Mouse (Mus musculus) liver, postnatal 0 days (tissue): Measurements from ENCODE around the gene Ankdd1a. TPM values are rescaled to one million over a fixed set of nuclear protein-coding genes. Genes with fewer than 3 reads are reported as not detected.
A peak's percentile ranks its signal among the peaks of the same experiment; 100 is the strongest.

Experiments used
- ATAC-seq: fragments of 200-750 bp; cut with Nextera tagmentation; 2 replicates; pipeline ENCODE4 v1.8.0; 2017; ENCODE audit warnings: mild to moderate bottlenecking, moderate library complexity
- DNase-seq: peaks from one replicate; pipeline ENCODE4 v3.0.0-alpha.2; 2016
- H3K27ac ChIP-seq: fragments of 300-500 bp; sonication (generic); 2 replicates; pipeline ENCODE4 v1.5.1; 2014; ENCODE audit warnings: antibody characterized with exemption, moderate library complexity, mild to moderate bottlenecking, low read depth
- H3K27me3 ChIP-seq: fragments of 300-500 bp; sonication (generic); 2 replicates; pipeline ENCODE4 v1.6.1; 2014; ENCODE audit warnings: low read length, control low read depth, mixed read lengths; ENCODE audit not compliant: insufficient read depth
- H3K36me3 ChIP-seq: fragments of 300-500 bp; sonication (generic); replicated peaks from 2 replicates; pipeline ENCODE4 v1.6.1; 2014; ENCODE audit warnings: mild to moderate bottlenecking, control low read depth, low read length, moderate library complexity, mixed read lengths; ENCODE audit not compliant: insufficient read depth
- H3K4me1 ChIP-seq: fragments of 300-500 bp; sonication (generic); 2 replicates; pipeline ENCODE4 v1.6.1; 2014; ENCODE audit warnings: antibody characterized with exemption, mild to moderate bottlenecking, control low read depth; ENCODE audit not compliant: insufficient read depth
- H3K4me2 ChIP-seq: fragments of 300-500 bp; sonication (generic); 2 replicates; pipeline ENCODE4 v1.6.1; 2014; ENCODE audit warnings: low read depth, mild to moderate bottlenecking, low read length, moderate library complexity, mixed read lengths
- H3K4me3 ChIP-seq: fragments of 300-500 bp; sonication (generic); 2 replicates; pipeline ENCODE4 v1.5.1; 2014; ENCODE audit warnings: low read depth, low read length
- H3K9ac ChIP-seq: fragments of 300-500 bp; sonication (generic); replicated peaks from 2 replicates; pipeline ENCODE4 v1.6.1; 2014; ENCODE audit warnings: mild to moderate bottlenecking, moderate library complexity
- H3K9me3 ChIP-seq: fragments of 300-500 bp; sonication (generic); 2 replicates; pipeline ENCODE4 v1.6.1; 2016; ENCODE audit warnings: mild to moderate bottlenecking, control low read depth, low read length, mixed read lengths
- CTCF ChIP-seq: sonication (generic); IDR thresholded peaks from 2 replicates; pipeline ENCODE4 v1.5.1; 2016; ENCODE audit warnings: antibody characterized with exemption, low read depth
- EP300 ChIP-seq: IDR thresholded peaks from 2 replicates; pipeline ENCODE4 v1.6.1; 2016; ENCODE audit warnings: antibody characterized with exemption, low read depth, mild to moderate bottlenecking
- WGBS: fragments of 180-500 bp; shearing (Covaris S2); extraction: QIAGEN DNeasy Blood & Tissue Kit; methylation state at CpG from one replicate; pipeline ENCODE4 v1.1.7; 2014; ENCODE audit not compliant: insufficient replicate concordance; 5-methylcytosine and 5-hydroxymethylcytosine counted together
- polyA plus RNA-seq: library from polyadenylated mRNA; unstranded; fragments of >200 nt; fragmentation: Nextera tagmentation; extraction: Ambion mirVana; gene quantifications from 2 replicates; pipeline ENCODE4 v1.2.1, GENCODE M21; 2015

Gene Ankdd1a
- polyA plus RNA-seq, 1 experiment from 2014 or later, result not detected

DNA sequence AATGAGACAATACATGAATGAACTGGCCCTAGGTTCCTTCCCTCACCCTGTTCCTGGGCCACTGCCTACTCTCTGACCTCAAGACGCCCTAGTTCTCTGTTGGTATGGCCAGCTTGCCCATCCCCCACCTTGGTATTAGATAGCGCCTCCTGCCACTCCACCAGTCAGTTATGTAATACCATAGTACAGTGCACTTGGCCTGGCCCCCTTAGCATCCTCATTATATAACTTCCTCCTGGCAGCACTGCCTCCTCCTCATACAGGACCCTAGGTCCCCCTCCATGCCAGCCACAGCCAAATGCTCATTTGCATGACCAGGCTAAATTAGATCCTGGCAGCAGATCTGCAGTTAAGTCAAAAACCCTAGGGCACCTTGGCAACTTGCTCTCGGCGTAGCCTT is 41.0 kb upstream of the Ankdd1a start:
- H3K4me3 ChIP-seq, result no peak overlapping the region
- DNase-seq (no peak), ATAC-seq (peak; percentile 26; the same call in 1 of the 2 replicates)
- H3K9me3 ChIP-seq, result no peaks in the 10 kb centered on the region
- peaks cover 93% of the 10 kb centered on the region for H3K36me3 ChIP-seq
- no peaks in the 10 kb centered on the region for H3K27me3 ChIP-seq
- WGBS, result 67% methylated on average over 4 of the region's 4 CpGs
- no peak overlapping the region for H3K4me2 ChIP-seq
- H3K9ac ChIP-seq, result no peak overlapping the region; the same call in 1 of the 2 replicates
- peak overlapping the region; percentile 48; the same call in 1 of the 2 replicates for H3K27ac ChIP-seq
- TF ChIP-seq EP300, result no peak
- no peak for TF ChIP-seq CTCF
- H3K4me1 ChIP-seq, result peaks cover 35% of the 10 kb centered on the region

DNA sequence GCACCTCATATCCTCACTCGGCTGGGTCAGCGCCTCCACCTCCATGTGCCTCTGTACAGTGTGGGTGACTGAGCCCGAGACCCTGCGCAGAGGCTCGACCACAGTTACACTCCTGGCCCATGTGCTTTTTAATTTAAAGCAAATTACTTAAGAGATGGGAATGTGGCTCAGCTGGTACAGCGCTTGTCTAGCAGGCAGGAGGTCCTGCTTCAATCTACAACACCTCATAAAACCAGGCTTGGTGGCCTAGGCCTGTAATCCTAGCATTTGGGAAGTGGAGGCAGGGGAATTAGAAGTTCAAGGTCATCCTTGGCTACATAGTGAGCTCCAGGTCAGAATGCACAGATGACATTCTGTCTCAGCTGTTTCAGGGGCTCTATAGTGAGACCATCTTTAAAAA is 38.8 kb upstream of the Ankdd1a start:
- TF ChIP-seq EP300 (no peak), CTCF (no peak)
- peaks cover 42% of the 10 kb centered on the region for H3K4me1 ChIP-seq
- DNase-seq, result no peak
- H3K9ac ChIP-seq, result no peak overlapping the region
- no peak overlapping the region for H3K4me3 ChIP-seq
- no peaks in the 10 kb centered on the region for H3K27me3 ChIP-seq
- no peaks in the 10 kb centered on the region for H3K9me3 ChIP-seq
- no peak overlapping the region for H3K27ac ChIP-seq
- H3K36me3 ChIP-seq, result peaks cover 94% of the 10 kb centered on the region
- H3K4me2 ChIP-seq, result no peak overlapping the region
- no peak for ATAC-seq
- 96% methylated on average over 6 of the region's 6 CpGs for WGBS

- H3K27me3 ChIP-seq, result no peaks in the 10 kb centered on the region
- ATAC-seq, result no peak
- H3K36me3 ChIP-seq, result peaks cover 85% of the 10 kb centered on the region
- H3K4me3 ChIP-seq, result no peak overlapping the region
- peak overlapping the region; percentile 29; the same call in 1 of the 2 replicates for H3K27ac ChIP-seq
- no peaks in the 10 kb centered on the region for H3K9me3 ChIP-seq
- 0 out of 2 replicates have a peak overlapping the region, but pooled peaks have one; percentile 16 for H3K9ac ChIP-seq
- no peak for TF ChIP-seq CTCF
- no peak for TF ChIP-seq EP300
- peaks cover 55% of the 10 kb centered on the region for H3K4me1 ChIP-seq
- no peak overlapping the region for H3K4me2 ChIP-seq
- 87% methylated on average over 5 of the region's 5 CpGs for WGBS
- no peak for DNase-seq
Observed at GRCm38 (mm10) chr9:65556979-65557378, 37.0 kb upstream of the Ankdd1a start.

GRCm38 (mm10) chr9:65556349-65556748 is 36.4 kb upstream of the Ankdd1a start:
- WGBS, result 90% methylated on average over 8 of the region's 8 CpGs

DNA sequence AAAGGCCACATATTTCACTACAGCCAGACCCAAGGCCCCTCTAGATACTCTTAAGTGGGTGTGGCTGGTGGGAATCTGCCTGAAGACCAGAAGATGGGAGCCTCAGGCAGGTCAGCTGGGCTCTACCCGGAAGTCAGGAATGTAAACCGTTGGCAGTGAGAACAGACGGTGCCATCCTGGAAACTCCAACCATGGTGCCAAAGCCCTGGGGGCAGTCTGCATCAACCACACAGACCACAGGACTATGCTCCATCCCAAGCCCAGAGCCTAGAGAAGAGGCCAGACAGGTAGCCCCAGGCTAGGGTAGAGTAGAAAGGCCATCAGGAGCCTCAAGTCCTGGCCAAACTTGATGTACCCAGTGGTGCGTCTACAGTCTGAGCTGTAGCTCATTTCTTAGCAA is 35.6 kb upstream of the Ankdd1a start:
- peak overlapping the region; percentile 18; the same call in 1 of the 2 replicates for H3K9ac ChIP-seq
- no peaks in the 10 kb centered on the region for H3K9me3 ChIP-seq
- peaks cover 56% of the 10 kb centered on the region for H3K4me1 ChIP-seq
- peak overlapping the region; percentile 62 for H3K4me2 ChIP-seq
- DNase-seq (no peak), ATAC-seq (no peak)
- no peak for TF ChIP-seq CTCF
- TF ChIP-seq EP300, result no peak
- no peaks in the 10 kb centered on the region for H3K27me3 ChIP-seq
- no peak overlapping the region for H3K4me3 ChIP-seq
- peak overlapping the region; percentile 89 for H3K27ac ChIP-seq
- H3K36me3 ChIP-seq, result peaks cover 73% of the 10 kb centered on the region
- WGBS, result 76% methylated on average over 4 of the region's 4 CpGs

More at GRCm38 (mm10) chr9:65556349-65556748, 36.4 kb upstream of the Ankdd1a start:
- H3K27me3 ChIP-seq, result no peaks in the 10 kb centered on the region
- DNase-seq, result no peak
- H3K4me1 ChIP-seq, result peaks cover 53% of the 10 kb centered on the region
- no peak overlapping the region; the same call in 1 of the 2 replicates for H3K27ac ChIP-seq
- H3K4me2 ChIP-seq, result no peak overlapping the region
- no peak overlapping the region for H3K4me3 ChIP-seq
- no peak overlapping the region for H3K9ac ChIP-seq
- peaks cover 79% of the 10 kb centered on the region for H3K36me3 ChIP-seq
- no peaks in the 10 kb centered on the region for H3K9me3 ChIP-seq
- ATAC-seq, result no peak
- TF ChIP-seq EP300, result no peak
- TF ChIP-seq CTCF, result no peak

GRCm38 (mm10) chr9:65555001-65555405 is 35.0 kb upstream of the Ankdd1a start:
- H3K27ac ChIP-seq, result peak overlapping the region; percentile 89
- peaks cover 66% of the 10 kb centered on the region for H3K36me3 ChIP-seq
- H3K4me2 ChIP-seq, result peak overlapping the region; percentile 62
- H3K4me1 ChIP-seq, result peaks cover 58% of the 10 kb centered on the region
- peak overlapping the region; percentile 49 for H3K9ac ChIP-seq
- no peaks in the 10 kb centered on the region for H3K9me3 ChIP-seq
- ATAC-seq (peak; percentile 92), DNase-seq (peak; percentile 58)
- no peaks in the 10 kb centered on the region for H3K27me3 ChIP-seq
- 24% methylated on average over 5 of the region's 5 CpGs for WGBS
- peak; percentile 98 for TF ChIP-seq EP300
- no peak for TF ChIP-seq CTCF
- peak overlapping the region; percentile 10; the same call in 1 of the 2 replicates for H3K4me3 ChIP-seq

DNA sequence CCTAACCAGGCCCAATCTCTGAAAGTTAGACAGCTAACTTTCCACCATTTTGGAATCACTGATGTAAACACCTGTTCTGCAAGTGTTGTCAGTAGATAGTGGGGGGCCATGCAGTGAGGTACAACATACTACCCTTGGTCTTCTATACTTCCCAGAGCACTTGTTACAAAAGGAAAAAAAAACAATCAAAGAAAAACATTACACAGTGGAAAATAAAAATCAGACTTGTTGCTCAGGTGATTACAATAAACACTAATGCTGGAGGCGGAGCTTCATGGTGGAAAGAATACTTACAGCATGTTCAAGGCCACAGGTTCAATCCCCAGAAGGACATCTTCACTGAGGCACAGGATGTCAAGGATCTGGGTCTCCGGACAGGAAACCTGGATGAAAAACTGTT is 32.7 kb upstream of the Ankdd1a start:
- H3K4me3 ChIP-seq, result no peak overlapping the region
- no peaks in the 10 kb centered on the region for H3K9me3 ChIP-seq
- H3K27me3 ChIP-seq, result no peaks in the 10 kb centered on the region
- ATAC-seq (no peak), DNase-seq (no peak)
- peak overlapping the region; percentile 80; the same call in 1 of the 2 replicates for H3K27ac ChIP-seq
- no peak for TF ChIP-seq EP300
- no peak for TF ChIP-seq CTCF
- peaks cover 73% of the 10 kb centered on the region for H3K4me1 ChIP-seq
- no peak overlapping the region for H3K4me2 ChIP-seq
- peaks cover 44% of the 10 kb centered on the region for H3K36me3 ChIP-seq
- no peak overlapping the region for H3K9ac ChIP-seq
- WGBS, result 90% methylated on average over 2 of the region's 2 CpGs
